Mouse (Mus musculus): ENCODE measurements around the gene Erc2. TPM values are rescaled to one million over a fixed set of nuclear protein-coding genes. Genes with fewer than 3 reads are reported as not detected.

The Erc2 gene
- total and polyA plus RNA-seq, 2 experiments = 6.1 to 7.0 TPM

DNA sequence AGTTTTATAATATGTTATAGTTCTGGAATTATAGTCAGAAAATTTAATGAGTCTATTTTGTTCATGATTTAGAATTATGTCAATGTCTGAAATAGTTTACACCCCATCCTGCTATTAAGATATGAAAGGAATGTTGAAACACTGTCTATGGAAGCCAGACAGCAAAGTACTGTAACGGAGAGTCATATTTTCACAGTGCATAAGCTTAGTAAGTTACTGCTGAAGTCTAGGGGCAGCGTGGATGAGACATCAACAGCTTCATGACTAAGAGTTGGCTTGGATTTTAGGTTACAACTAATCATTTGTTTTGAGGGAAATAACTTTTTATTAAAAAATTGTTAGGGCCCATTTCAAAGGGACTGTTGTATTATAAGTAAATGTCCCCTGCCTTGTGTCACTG, 412.8 kb downstream of the Erc2 start:
- TF ChIP-seq POLR2A (IDR thresholded peaks at IDR 0.05; ENCODE audit: extremely low read depth, insufficient read depth, low read length) (no peak), CTCF (IDR thresholded peaks at IDR 0.05; ENCODE audit: low read depth, low read length) (no peak)
- no peaks in the 10 kb centered on the region for H3K27me3 ChIP-seq (ENCODE audit: control insufficient read depth, insufficient read depth, low read length)
- H3K27ac ChIP-seq (replicated peaks; ENCODE audit: insufficient read depth, low read depth, low read length) = no peak overlapping the region
- H3K4me3 ChIP-seq (ENCODE audit: insufficient read depth, low read depth, low read length) = no peak overlapping the region
- no peak for DNase-seq (ENCODE audit: extremely low read depth, low read depth, low spot score)
- H3K9ac ChIP-seq (ENCODE audit: low read depth, low read length) = no peak overlapping the region
- H3K36me3 ChIP-seq (ENCODE audit: control insufficient read depth, insufficient read depth, low read length) = no peaks in the 10 kb centered on the region
- no peaks in the 10 kb centered on the region for H3K79me2 ChIP-seq (ENCODE audit: control insufficient read depth, insufficient read depth, low read length)
- no peaks in the 10 kb centered on the region for H3K4me1 ChIP-seq (ENCODE audit: control insufficient read depth, insufficient read depth, low read length)
- 80% methylated on average over 2 of the region's 2 CpGs for WGBS

DNA sequence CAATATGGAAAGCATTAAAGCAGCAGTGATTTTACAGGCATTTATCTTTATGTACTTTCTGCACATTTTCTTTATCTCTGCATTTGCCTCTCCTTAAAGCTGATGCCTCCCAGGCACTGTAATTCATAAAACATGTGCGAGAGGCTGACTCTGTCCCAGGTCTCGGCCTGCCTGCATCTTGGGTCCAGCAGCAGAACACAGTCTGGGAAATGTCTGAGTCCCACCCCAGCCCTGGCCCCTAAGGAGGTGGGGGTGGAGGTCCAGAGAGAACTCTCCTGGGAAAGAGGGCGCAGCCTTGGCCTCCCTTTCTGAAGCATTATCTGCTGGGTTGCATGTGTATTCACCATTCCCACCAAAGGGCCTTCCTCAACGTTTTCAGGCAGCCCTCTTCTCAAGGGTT, 420.9 kb downstream of the Erc2 start:
- no peak for TF ChIP-seq CTCF (IDR thresholded peaks at IDR 0.05; ENCODE audit: low read depth, low read length)
- no peaks in the 10 kb centered on the region for H3K27me3 ChIP-seq (ENCODE audit: control insufficient read depth, insufficient read depth, low read length)
- H3K4me3 ChIP-seq (ENCODE audit: insufficient read depth, low read depth, low read length) = no peak overlapping the region
- H3K9ac ChIP-seq (ENCODE audit: low read depth, low read length) = no peak overlapping the region
- 77% methylated on average over 4 of the region's 4 CpGs for WGBS
- H3K27ac ChIP-seq (replicated peaks; ENCODE audit: insufficient read depth, low read depth, low read length) = no peak overlapping the region
- no peaks in the 10 kb centered on the region for H3K36me3 ChIP-seq (ENCODE audit: control insufficient read depth, insufficient read depth, low read length)
- no peaks in the 10 kb centered on the region for H3K4me1 ChIP-seq (ENCODE audit: control insufficient read depth, insufficient read depth, low read length)
- no peak for DNase-seq (ENCODE audit: extremely low read depth, low read depth, low spot score)
- no peaks in the 10 kb centered on the region for H3K79me2 ChIP-seq (ENCODE audit: control insufficient read depth, insufficient read depth, low read length)

DNA sequence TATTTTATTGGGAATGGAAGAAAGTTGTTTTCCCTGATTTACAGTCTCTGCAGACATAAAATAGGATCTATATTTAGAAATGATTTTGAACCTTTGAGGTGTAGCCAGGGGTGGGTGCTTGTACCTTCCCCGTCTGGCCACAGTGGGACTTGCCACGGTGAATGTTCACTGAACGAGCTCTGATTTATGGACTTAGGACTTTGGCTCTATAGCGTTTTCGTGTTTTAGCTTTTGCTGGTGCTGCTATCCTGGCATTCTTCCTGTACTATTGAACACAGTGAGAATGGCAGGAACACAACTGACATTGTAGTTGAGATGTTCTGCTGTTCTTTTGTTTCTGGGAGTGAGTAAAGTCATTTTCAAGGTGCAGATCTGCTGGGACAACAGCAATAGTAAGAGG, 429.4 kb downstream of the Erc2 start:
- no peaks in the 10 kb centered on the region for H3K36me3 ChIP-seq (ENCODE audit: control insufficient read depth, insufficient read depth, low read length)
- no peak overlapping the region for H3K27ac ChIP-seq (replicated peaks; ENCODE audit: insufficient read depth, low read depth, low read length)
- no peak overlapping the region for H3K9ac ChIP-seq (ENCODE audit: low read depth, low read length)
- no peak overlapping the region for H3K4me3 ChIP-seq (ENCODE audit: insufficient read depth, low read depth, low read length)
- WGBS = 25% methylated on average over 5 of the region's 5 CpGs
- peak; percentile 69 for DNase-seq (ENCODE audit: extremely low read depth, low read depth, low spot score)
- H3K27me3 ChIP-seq (ENCODE audit: control insufficient read depth, insufficient read depth, low read length) = no peaks in the 10 kb centered on the region
- no peaks in the 10 kb centered on the region for H3K4me1 ChIP-seq (ENCODE audit: control insufficient read depth, insufficient read depth, low read length)
- H3K79me2 ChIP-seq (ENCODE audit: control insufficient read depth, insufficient read depth, low read length) = no peaks in the 10 kb centered on the region
- TF ChIP-seq POLR2A (IDR thresholded peaks at IDR 0.05; ENCODE audit: extremely low read depth, insufficient read depth, low read length) (no peak), CTCF (IDR thresholded peaks at IDR 0.05; ENCODE audit: low read depth, low read length) (no peak)

DNA sequence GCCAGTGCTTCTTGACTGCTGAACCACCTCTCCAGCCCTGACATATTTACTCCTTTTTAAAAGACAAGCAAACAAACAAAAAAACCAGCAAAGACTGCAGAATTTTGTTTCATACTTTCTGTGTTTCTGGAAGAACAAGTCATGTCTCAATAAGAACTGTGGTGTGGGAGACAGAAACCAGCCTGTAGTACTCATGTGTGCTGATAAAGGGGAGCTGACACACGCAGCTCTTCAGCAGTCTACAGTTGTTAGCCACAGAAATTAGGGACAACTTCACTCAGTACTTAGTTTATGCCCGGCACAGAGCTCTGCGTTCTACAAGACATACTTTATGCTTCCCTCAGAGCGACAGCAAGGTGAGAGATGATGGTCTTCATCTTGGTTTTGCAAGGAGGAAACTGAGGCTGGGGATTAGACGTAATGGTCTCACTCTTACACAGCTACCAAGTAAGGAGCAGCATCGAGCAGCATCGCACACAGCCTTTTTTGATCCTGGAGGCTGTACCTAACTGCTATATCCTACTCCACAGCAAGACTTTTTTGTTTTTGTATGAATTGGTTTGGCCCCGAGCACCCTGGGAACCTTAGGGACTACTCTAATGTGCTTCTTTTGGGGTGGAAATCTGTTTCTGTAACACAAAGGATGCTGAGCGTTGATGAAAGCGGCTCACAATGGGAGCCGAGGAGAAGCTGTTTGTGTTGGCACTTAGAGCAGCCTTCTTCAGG, 435.1 kb downstream of the Erc2 start:
- Histone ChIP-seq H3K4me1 (ENCODE audit: control insufficient read depth, insufficient read depth, low read length) (no peaks in the 10 kb centered on the region), H3K79me2 (ENCODE audit: control insufficient read depth, insufficient read depth, low read length) (no peaks in the 10 kb centered on the region), H3K36me3 (ENCODE audit: control insufficient read depth, insufficient read depth, low read length) (no peaks in the 10 kb centered on the region), H3K9ac (ENCODE audit: low read depth, low read length) (no peak overlapping the region), H3K27me3 (ENCODE audit: control insufficient read depth, insufficient read depth, low read length) (no peaks in the 10 kb centered on the region), H3K4me3 (ENCODE audit: insufficient read depth, low read depth, low read length) (no peak overlapping the region), H3K27ac (replicated peaks; ENCODE audit: insufficient read depth, low read depth, low read length) (no peak overlapping the region)
- DNase-seq (ENCODE audit: extremely low read depth, low read depth, low spot score) = no peak
- WGBS = 79% methylated on average over 11 of the region's 11 CpGs
- TF ChIP-seq CTCF (IDR thresholded peaks at IDR 0.05; ENCODE audit: low read depth, low read length) = no peak
- no peak for TF ChIP-seq POLR2A (IDR thresholded peaks at IDR 0.05; ENCODE audit: extremely low read depth, insufficient read depth, low read length)

DNA sequence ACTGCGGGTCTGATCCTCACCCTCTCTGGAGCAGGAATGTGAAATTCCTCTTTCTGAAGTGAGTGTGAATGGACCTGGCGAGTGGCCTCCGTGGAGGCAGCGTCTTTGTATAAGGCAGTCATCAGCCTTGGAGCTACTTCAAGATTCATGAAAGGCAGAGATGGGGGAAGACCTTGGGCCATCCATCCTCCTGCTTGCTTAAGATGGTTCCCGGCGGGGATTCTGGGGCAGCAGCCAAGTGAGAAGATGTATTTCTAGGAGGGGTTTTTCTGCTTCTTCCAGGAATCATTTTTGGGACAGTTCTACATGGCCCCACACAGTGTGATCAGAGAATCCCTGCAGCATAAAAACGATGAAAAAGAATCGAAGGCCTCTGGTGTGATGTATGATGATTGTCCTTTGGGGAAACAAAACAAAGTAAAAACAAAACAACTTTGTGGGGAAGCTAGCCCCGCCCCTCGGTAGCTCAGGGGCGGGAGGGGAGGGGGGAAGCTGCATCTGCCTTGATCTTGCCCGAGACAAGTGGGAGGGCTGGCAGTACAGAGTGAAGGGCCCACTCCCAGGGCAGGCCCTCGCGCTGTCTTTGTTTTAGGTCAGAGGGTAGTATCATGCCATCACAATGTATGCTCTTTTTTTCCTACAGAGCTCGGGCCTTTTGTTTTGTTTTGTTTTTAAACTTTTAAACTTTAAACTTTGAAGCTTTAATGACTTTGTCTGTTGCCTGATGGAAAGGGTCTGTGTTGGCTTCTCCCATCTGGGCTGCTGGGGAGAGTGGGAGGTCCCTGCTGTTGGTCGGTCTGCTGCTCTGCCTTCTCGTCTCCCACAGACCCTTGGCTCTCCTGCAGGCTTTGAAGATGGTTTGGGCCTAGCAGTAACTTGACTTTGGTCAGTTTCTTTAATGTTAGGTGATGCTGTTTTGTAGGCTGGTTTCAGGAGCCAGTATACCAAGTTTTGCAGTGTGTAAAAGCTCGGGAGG, 435.9 kb downstream of the Erc2 start:
- 49% methylated on average over 18 of the region's 18 CpGs for WGBS
- Histone ChIP-seq H3K27me3 (ENCODE audit: control insufficient read depth, insufficient read depth, low read length) (no peaks in the 10 kb centered on the region), H3K9ac (ENCODE audit: low read depth, low read length) (no peak overlapping the region), H3K79me2 (ENCODE audit: control insufficient read depth, insufficient read depth, low read length) (no peaks in the 10 kb centered on the region), H3K4me3 (ENCODE audit: insufficient read depth, low read depth, low read length) (no peak overlapping the region), H3K27ac (replicated peaks; ENCODE audit: insufficient read depth, low read depth, low read length) (no peak overlapping the region), H3K4me1 (ENCODE audit: control insufficient read depth, insufficient read depth, low read length) (no peaks in the 10 kb centered on the region), H3K36me3 (ENCODE audit: control insufficient read depth, insufficient read depth, low read length) (no peaks in the 10 kb centered on the region)
- TF ChIP-seq POLR2A (IDR thresholded peaks at IDR 0.05; ENCODE audit: extremely low read depth, insufficient read depth, low read length) (no peak), CTCF (IDR thresholded peaks at IDR 0.05; ENCODE audit: low read depth, low read length) (no peak)
- no peak for DNase-seq (ENCODE audit: extremely low read depth, low read depth, low spot score)
